Mouse (Mus musculus) forebrain, postnatal 0 days (tissue): ENCODE data around the gene Clstn2. TPM values are rescaled to one million over a fixed set of nuclear protein-coding genes. Genes with fewer than 3 reads are reported as not detected.

Experiments used
- ATAC-seq: fragments of 200-750 bp; cut with Nextera tagmentation; 2 replicates; pipeline ENCODE4 v1.8.0; 2017; ENCODE audit warnings: mild to moderate bottlenecking, moderate library complexity
- DNase-seq: peaks from one replicate; pipeline ENCODE4 v3.0.0-alpha.2; 2015
- H3K27ac ChIP-seq: fragments of 300-500 bp; sonication (generic); 2 replicates; pipeline ENCODE4 v1.5.1; 2014; ENCODE audit warnings: low read depth, mild to moderate bottlenecking, antibody characterized with exemption, low read length, moderate library complexity, mixed read lengths
- H3K27me3 ChIP-seq: fragments of 300-500 bp; sonication (generic); 2 replicates; pipeline ENCODE4 v1.6.1; 2014; ENCODE audit warnings: mild to moderate bottlenecking, low read length, mixed read lengths; ENCODE audit not compliant: insufficient read depth
- H3K36me3 ChIP-seq: fragments of 300-500 bp; sonication (generic); 2 replicates; pipeline ENCODE4 v1.6.1; 2014; ENCODE audit warnings: mild to moderate bottlenecking, moderate library complexity; ENCODE audit not compliant: insufficient read depth
- H3K4me1 ChIP-seq: fragments of 300-500 bp; sonication (generic); 2 replicates; pipeline ENCODE4 v1.6.1; 2014; ENCODE audit warnings: antibody characterized with exemption; ENCODE audit not compliant: insufficient read depth
- H3K4me2 ChIP-seq: fragments of 300-500 bp; sonication (generic); 2 replicates; pipeline ENCODE4 v1.6.1; 2014; ENCODE audit warnings: low read depth, mild to moderate bottlenecking, moderate library complexity
- H3K4me3 ChIP-seq: fragments of 300-500 bp; sonication (generic); 2 replicates; pipeline ENCODE4 v1.5.1; 2014; ENCODE audit warnings: low read depth, low read length, mixed read lengths
- H3K9ac ChIP-seq: fragments of 300-500 bp; sonication (generic); 2 replicates; pipeline ENCODE4 v1.6.1; 2014; ENCODE audit warnings: mild to moderate bottlenecking
- H3K9me3 ChIP-seq: fragments of 300-500 bp; sonication (generic); 2 replicates; pipeline ENCODE4 v1.6.1; 2016; ENCODE audit warnings: low read length
- CTCF ChIP-seq: sonication (generic); IDR thresholded peaks from 2 replicates; pipeline ENCODE4 v1.5.1; 2016; ENCODE audit warnings: antibody characterized with exemption, control low read depth, low read depth
- WGBS: fragments of 180-500 bp; shearing (Covaris S2); extraction: QIAGEN DNeasy Blood & Tissue Kit; methylation state at CpG from one replicate; pipeline ENCODE4 v1.1.7; 2014; 5-methylcytosine and 5-hydroxymethylcytosine counted together
- polyA plus RNA-seq: library from polyadenylated mRNA; unstranded; fragments of >200 nt; fragmentation: Nextera tagmentation; extraction: Ambion mirVana; gene quantifications from 2 replicates; pipeline ENCODE4 v1.2.1, GENCODE M21; 2015
- total RNA-seq: library from RNA; depleted of rRNA; stranded (reverse); fragments of >200 nt; gene quantifications from 2 replicates; pipeline ENCODE4 v1.2.3, GENCODE M21; 2014

Gene Clstn2
- total and polyA plus RNA-seq, 2 experiments from 2014 or later, result 13.0 to 58.7 TPM

DNA sequence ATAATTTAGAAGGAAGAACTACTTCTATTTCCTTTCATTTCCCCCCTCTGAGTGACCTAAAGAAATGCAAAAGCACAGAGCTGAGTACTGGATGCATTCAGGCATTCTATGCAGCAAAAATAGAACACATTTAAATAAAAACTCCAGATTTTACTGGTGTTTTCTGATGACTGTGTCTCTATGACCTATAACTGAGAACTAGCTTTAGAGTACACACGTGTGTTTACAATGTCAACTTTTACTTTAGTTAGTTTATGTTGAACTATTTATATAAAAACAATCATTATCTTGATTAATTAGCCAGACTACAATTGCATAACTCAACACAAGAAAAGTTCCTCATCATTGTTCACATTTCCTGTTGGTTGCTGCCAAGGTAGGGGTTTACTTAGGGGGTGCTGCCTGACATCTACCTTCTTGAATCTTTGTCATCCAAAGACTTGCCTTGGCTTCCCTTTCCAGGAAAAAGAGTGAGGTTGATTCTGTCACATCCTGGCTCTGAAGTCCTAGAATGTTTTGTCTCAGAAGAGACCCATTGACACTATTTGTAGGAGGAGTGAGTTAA is 603.0 kb downstream of the Clstn2 start:
- no peak for DNase-seq
- no peak overlapping the region for H3K9ac ChIP-seq
- TF ChIP-seq CTCF, result no peak
- H3K27ac ChIP-seq, result no peak overlapping the region
- no peak overlapping the region for H3K4me2 ChIP-seq
- 87% methylated on average over 1 of the region's 1 CpGs for WGBS
- H3K27me3 ChIP-seq, result no peaks in the 10 kb centered on the region
- H3K4me1 ChIP-seq, result no peaks in the 10 kb centered on the region
- H3K36me3 ChIP-seq, result no peaks in the 10 kb centered on the region
- ATAC-seq, result no peak
- H3K4me3 ChIP-seq, result no peak overlapping the region
- no peaks in the 10 kb centered on the region for H3K9me3 ChIP-seq

DNA sequence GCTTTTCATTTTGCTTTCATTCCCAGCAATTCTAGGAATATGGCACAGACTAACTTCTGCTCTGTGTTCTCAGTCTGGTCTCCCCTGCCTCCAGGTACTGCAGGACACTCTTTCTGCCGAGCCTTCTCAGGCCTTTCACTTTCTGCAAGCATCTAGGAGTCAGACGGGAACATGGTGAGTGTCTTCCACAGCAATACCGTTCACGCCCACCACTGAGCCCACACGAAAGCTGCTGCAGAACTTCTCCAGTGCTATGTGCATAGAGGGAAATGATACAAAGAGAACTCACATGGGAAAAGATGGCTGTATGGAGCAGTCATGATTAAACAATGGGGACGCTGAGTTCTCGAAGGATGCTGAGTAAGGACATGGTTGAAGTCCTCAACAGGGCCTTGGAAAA is 604.9 kb downstream of the Clstn2 start:
- TF ChIP-seq CTCF, result no peak
- Histone ChIP-seq H3K27me3 (no peaks in the 10 kb centered on the region), H3K27ac (no peak overlapping the region), H3K9ac (no peak overlapping the region), H3K4me3 (no peak overlapping the region), H3K9me3 (no peaks in the 10 kb centered on the region), H3K4me1 (no peaks in the 10 kb centered on the region), H3K36me3 (no peaks in the 10 kb centered on the region), H3K4me2 (no peak overlapping the region)
- DNase-seq (no peak), ATAC-seq (no peak)
- 88% methylated on average over 7 of the region's 7 CpGs for WGBS

DNA sequence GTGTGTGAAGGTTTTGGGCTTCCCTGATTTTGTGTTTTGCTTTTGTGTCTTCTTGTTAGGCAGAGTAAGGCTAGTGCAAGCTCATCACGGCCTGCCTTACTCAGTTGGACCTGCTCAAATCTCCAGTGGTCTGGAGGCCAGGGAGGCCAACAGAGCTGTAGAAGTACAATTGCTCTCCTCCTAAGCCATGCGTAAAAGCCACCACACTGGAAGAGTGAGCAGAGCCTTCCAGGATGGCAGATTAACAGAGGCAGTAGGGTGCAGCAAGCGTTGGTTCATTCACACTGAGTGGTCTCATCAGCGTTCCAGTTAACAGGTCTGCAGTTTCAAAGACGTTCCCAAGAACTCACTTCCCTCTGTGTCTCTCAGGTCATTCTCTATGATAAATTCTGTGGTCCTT is 612.1 kb downstream of the Clstn2 start:
- Histone ChIP-seq H3K36me3 (no peaks in the 10 kb centered on the region), H3K4me1 (no peaks in the 10 kb centered on the region), H3K9ac (no peak overlapping the region), H3K4me3 (no peak overlapping the region), H3K4me2 (no peak overlapping the region), H3K27ac (no peak overlapping the region), H3K27me3 (no peaks in the 10 kb centered on the region), H3K9me3 (no peaks in the 10 kb centered on the region)
- WGBS, result 72% methylated on average over 5 of the region's 5 CpGs
- ATAC-seq (no peak), DNase-seq (no peak)
- TF ChIP-seq CTCF, result no peak

DNA sequence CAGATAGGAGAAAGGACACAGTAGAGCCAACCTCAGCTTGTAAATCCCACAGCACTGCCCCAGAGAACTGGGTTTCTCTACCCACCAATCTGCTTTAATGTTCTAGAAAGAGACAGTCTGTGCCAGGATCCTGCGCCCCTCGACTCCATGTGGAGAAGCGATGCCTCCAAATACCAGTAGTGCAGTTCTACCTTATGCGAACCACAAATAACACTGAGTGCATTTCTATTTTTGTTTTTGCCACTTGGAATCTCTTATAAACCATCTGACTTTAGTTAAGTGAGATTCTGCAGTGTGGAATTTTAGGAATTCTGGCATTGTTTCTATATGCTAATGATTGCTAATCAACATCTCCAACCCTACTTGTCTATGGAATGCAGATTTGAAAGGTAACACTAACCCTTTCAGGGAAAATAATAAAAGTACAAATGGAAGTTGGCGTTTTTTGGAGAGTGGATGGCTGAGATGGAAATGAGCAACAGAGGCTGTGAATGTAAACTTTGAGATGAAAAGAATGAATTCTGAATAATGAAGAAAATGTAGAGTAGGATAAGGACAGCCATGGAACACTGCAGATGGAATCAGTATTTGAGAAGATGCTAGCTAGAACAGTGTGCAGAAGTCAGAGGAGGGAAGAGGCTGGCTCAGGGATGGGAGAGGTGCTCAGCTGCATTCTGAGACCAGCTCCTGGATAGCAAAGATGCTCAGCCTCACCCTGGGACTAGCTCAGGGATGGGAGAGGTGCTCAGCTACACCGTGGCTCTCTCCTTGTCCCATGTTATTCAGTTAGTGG is 617.9 kb downstream of the Clstn2 start:
- H3K4me2 ChIP-seq, result no peak overlapping the region
- 56% methylated on average over 6 of the region's 6 CpGs for WGBS
- DNase-seq, result peak; percentile 50
- no peaks in the 10 kb centered on the region for H3K27me3 ChIP-seq
- no peak for TF ChIP-seq CTCF
- no peaks in the 10 kb centered on the region for H3K9me3 ChIP-seq
- peak; percentile 71 for ATAC-seq
- no peak overlapping the region; the same call in 1 of the 2 replicates for H3K27ac ChIP-seq
- H3K9ac ChIP-seq, result no peak overlapping the region
- no peak overlapping the region for H3K4me3 ChIP-seq
- H3K4me1 ChIP-seq, result no peaks in the 10 kb centered on the region
- H3K36me3 ChIP-seq, result no peaks in the 10 kb centered on the region

DNA sequence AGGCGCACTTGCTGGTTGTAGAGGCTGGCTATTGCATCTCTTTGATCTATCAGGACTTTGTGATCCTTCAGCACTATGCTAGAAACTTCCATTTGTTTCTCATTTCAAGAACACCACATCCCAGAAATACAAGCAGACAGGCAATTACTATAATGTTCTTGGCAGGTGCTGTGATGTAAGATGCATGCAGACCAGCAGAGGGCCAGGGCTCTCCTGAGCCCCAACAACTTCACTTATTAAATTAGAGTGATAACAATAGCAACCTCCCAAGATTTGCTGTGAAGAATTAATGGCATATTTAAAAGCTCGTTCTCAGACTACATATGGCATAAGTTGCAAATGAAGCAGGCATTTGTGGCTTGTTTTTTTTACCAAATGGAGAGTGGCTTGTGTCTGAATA is 624.8 kb downstream of the Clstn2 start:
- Histone ChIP-seq H3K9ac (no peak overlapping the region), H3K4me2 (no peak overlapping the region), H3K4me1 (no peaks in the 10 kb centered on the region), H3K9me3 (no peaks in the 10 kb centered on the region), H3K4me3 (no peak overlapping the region), H3K27ac (no peak overlapping the region), H3K27me3 (no peaks in the 10 kb centered on the region), H3K36me3 (no peaks in the 10 kb centered on the region)
- peak; percentile 52 for TF ChIP-seq CTCF
- ATAC-seq (no peak), DNase-seq (peak; percentile 22)
- WGBS, result 60% methylated on average over 2 of the region's 2 CpGs
